Mouse (Mus musculus): ENCODE measurements around the gene Tbx20. TPM values are rescaled to one million over a fixed set of nuclear protein-coding genes. Genes with fewer than 3 reads are reported as not detected.

The Tbx20 gene
- polyA plus RNA-seq, 1 experiment from 2014 or later, result 0.15 TPM

- peaks cover 9% of the 10 kb centered on the region; the same call in 1 of the 2 replicates for H3K27me3 ChIP-seq (ENCODE audit: control insufficient read depth, insufficient read depth, low read length)
- H3K4me1 ChIP-seq (ENCODE audit: control insufficient read depth, insufficient read depth, low read length), result peaks cover 7% of the 10 kb centered on the region; the same call in 1 of the 2 replicates
- H3K4me3 ChIP-seq (replicated peaks; ENCODE audit: low read length), result peak overlapping the region; percentile 36
- H3K4me2 ChIP-seq (ENCODE audit: low read depth, low read length), result peak overlapping the region; percentile 69
- WGBS, result 14% methylated on average over 9 of the region's 9 CpGs
- H3K36me3 ChIP-seq (ENCODE audit: control insufficient read depth, insufficient read depth, low read length), result no peaks in the 10 kb centered on the region
- peak overlapping the region; percentile 54 for H3K9ac ChIP-seq (ENCODE audit: low read length)
- no peak for ATAC-seq (ENCODE audit: insufficient read depth, low FRiP score)
- H3K9me3 ChIP-seq (replicated peaks; ENCODE audit: control insufficient read depth, low read length), result no peaks in the 10 kb centered on the region
- H3K27ac ChIP-seq (ENCODE audit: low read length), result no peak overlapping the region
These were observed 77.7 kb downstream of the Tbx20 start for GRCm38 (mm10) chr9:24696405-24696778.

- peak within 1 kb of the TSS; percentile 69 for H3K4me2 ChIP-seq (ENCODE audit: low read depth, low read length)
- H3K4me1 ChIP-seq (ENCODE audit: control insufficient read depth, insufficient read depth, low read length), result peaks cover 7% of the 10 kb centered on the region; the same call in 1 of the 2 replicates
- H3K36me3 ChIP-seq (ENCODE audit: control insufficient read depth, insufficient read depth, low read length), result no peaks in the 10 kb centered on the region
- H3K9ac ChIP-seq (ENCODE audit: low read length), result peak within 1 kb of the TSS; percentile 54
- H3K9me3 ChIP-seq (replicated peaks; ENCODE audit: control insufficient read depth, low read length), result no peaks in the 10 kb centered on the region
- under 1% methylated on average over 45 of the region's 45 CpGs for WGBS
- H3K4me3 ChIP-seq (replicated peaks; ENCODE audit: low read length), result peak within 1 kb of the TSS; percentile 36
- peaks cover 9% of the 10 kb centered on the region; the same call in 1 of the 2 replicates for H3K27me3 ChIP-seq (ENCODE audit: control insufficient read depth, insufficient read depth, low read length)
- peak; percentile 37 for ATAC-seq (ENCODE audit: insufficient read depth, low FRiP score)
- no peak within 1 kb of the TSS for H3K27ac ChIP-seq (ENCODE audit: low read length)
These were observed 78.3 kb downstream of the Tbx20 start, which contains the start of gene Dpy19l2 for GRCm38 (mm10) chr9:24695700-24696404. TSS of gene Dpy19l2 (minus strand) at chr9:24696293.

Other genes with a start within 250 kb of the Tbx20 start
- not detected in 2 replicates for gene Cypt4, start 149.1 kb downstream of the Tbx20 start, polyA plus RNA-seq (2015; fragmentation: Nextera tagmentation; extraction: Ambion mirVana)
- gene Dpy19l2, start 78.0 kb downstream of the Tbx20 start, polyA plus RNA-seq (2015; fragmentation: Nextera tagmentation; extraction: Ambion mirVana), result 0.04 TPM in 1 of 2 replicates, not detected in the other

Measured in stomach, embryonic 16.5 days (tissue).